In genomic region chr17:71485791-71486230, GRCm38 (mm10) we compare ENCODE assay signal across 8 mouse cellular contexts. TPM values are rescaled to one million over a fixed set of nuclear protein-coding genes. Genes with fewer than 3 reads are reported as not detected.
DNase-seq lines count a peak whose midpoint lies in the region; ATAC-seq and TF ChIP-seq lines count a peak whose summit lies in the region.

No protein-coding gene starts in this region.

- no peaks in the 10 kb centered on the region for H3K9me3 ChIP-seq in hindbrain, embryonic 14.5 days (ENCODE audit: control insufficient read depth, low read length)
- H3K9me3 ChIP-seq in hindbrain, embryonic 11.5 days (ENCODE audit: control insufficient read depth, low read length) = no peaks in the 10 kb centered on the region
- no peaks in the 10 kb centered on the region for H3K9me3 ChIP-seq in embryonic facial prominence, embryonic 15.5 days (replicated peaks)
- no peaks in the 10 kb centered on the region for H3K9me3 ChIP-seq in lung, embryonic 14.5 days (ENCODE audit: low read depth, low read length)

- peak overlapping the region; percentile 13; the same call in 1 of the 2 replicates for H3K9ac ChIP-seq in hindbrain, embryonic 14.5 days
- H3K9ac ChIP-seq in hindbrain, embryonic 11.5 days (ENCODE audit: low read depth, low read length) = no peak overlapping the region
- no peak overlapping the region for H3K9ac ChIP-seq in embryonic facial prominence, embryonic 15.5 days
- H3K9ac ChIP-seq in lung, embryonic 14.5 days = peak overlapping the region; percentile 26

- TF ChIP-seq CTCF in lung, embryonic 14.5 days (IDR thresholded peaks at IDR 0.05; ENCODE audit: low read depth) = no peak

- H3K4me3 ChIP-seq in hindbrain, embryonic 14.5 days (replicated peaks; ENCODE audit: low read length) = no peak overlapping the region
- H3K4me3 ChIP-seq in hindbrain, embryonic 11.5 days (ENCODE audit: low read depth, low read length) = no peak overlapping the region
- H3K4me3 ChIP-seq in embryonic facial prominence, embryonic 15.5 days (replicated peaks) = peak overlapping the region; percentile 18
- H3K4me3 ChIP-seq in lung, embryonic 14.5 days (ENCODE audit: low read depth, low read length) = no peak overlapping the region

- peak overlapping the region; percentile 17; the same call in 1 of the 2 replicates for H3K4me2 ChIP-seq in hindbrain, embryonic 14.5 days (replicated peaks)
- H3K4me2 ChIP-seq in hindbrain, embryonic 11.5 days (replicated peaks; ENCODE audit: low read depth, low read length) = no peak overlapping the region
- peak overlapping the region; percentile 39 for H3K4me2 ChIP-seq in embryonic facial prominence, embryonic 15.5 days (replicated peaks)
- H3K4me2 ChIP-seq in lung, embryonic 14.5 days = peak overlapping the region; percentile 30

- H3K27ac ChIP-seq in hindbrain, embryonic 14.5 days = no peak overlapping the region
- H3K27ac ChIP-seq in hindbrain, embryonic 11.5 days (ENCODE audit: low read depth, low read length) = no peak overlapping the region
- H3K27ac ChIP-seq in embryonic facial prominence, embryonic 15.5 days (replicated peaks) = peak overlapping the region; percentile 58
- peak overlapping the region; percentile 69 for H3K27ac ChIP-seq in lung, embryonic 14.5 days (ENCODE audit: low read depth)

- no peaks in the 10 kb centered on the region for H3K4me1 ChIP-seq in hindbrain, embryonic 14.5 days (replicated peaks; ENCODE audit: control insufficient read depth, insufficient read depth, low read length)
- no peaks in the 10 kb centered on the region for H3K4me1 ChIP-seq in hindbrain, embryonic 11.5 days (replicated peaks; ENCODE audit: control insufficient read depth, insufficient read depth, low read length)
- peaks cover 15% of the 10 kb centered on the region for H3K4me1 ChIP-seq in embryonic facial prominence, embryonic 15.5 days
- peaks cover 4% of the 10 kb centered on the region; the same call in 1 of the 2 replicates for H3K4me1 ChIP-seq in lung, embryonic 14.5 days (ENCODE audit: insufficient read depth)

- no peak for DNase-seq in hindbrain, embryonic 14.5 days (ENCODE audit: low spot score)
- DNase-seq in hindbrain, embryonic 11.5 days (ENCODE audit: low spot score) = no peak
- DNase-seq in kidney, adult 11 months = peak; percentile 45
- peak; percentile 9 for DNase-seq in lung, embryonic 14.5 days
- peak; percentile 85 to 87 for DNase-seq in spleen, postnatal 36 days (ENCODE audit: low spot score in 2 of 2)
- no peak for DNase-seq in ovary, postnatal 36 days (ENCODE audit: low spot score)
- DNase-seq in adrenal gland, postnatal 36 days = no peak

- no peaks in the 10 kb centered on the region for H3K27me3 ChIP-seq in hindbrain, embryonic 14.5 days (ENCODE audit: control insufficient read depth, insufficient read depth, low read length)
- H3K27me3 ChIP-seq in hindbrain, embryonic 11.5 days (ENCODE audit: control insufficient read depth, insufficient read depth, low read length) = no peaks in the 10 kb centered on the region
- no peaks in the 10 kb centered on the region for H3K27me3 ChIP-seq in embryonic facial prominence, embryonic 15.5 days
- H3K27me3 ChIP-seq in lung, embryonic 14.5 days (ENCODE audit: insufficient read depth, low read length) = no peaks in the 10 kb centered on the region

- ATAC-seq in hindbrain, embryonic 14.5 days (ENCODE audit: low FRiP score) = no peak
- no peak for ATAC-seq in hindbrain, embryonic 11.5 days (ENCODE audit: low FRiP score)
- no peak for ATAC-seq in embryonic facial prominence, embryonic 15.5 days (ENCODE audit: insufficient number of reproducible peaks, low FRiP score, low TSS enrichment, low read depth)
- ATAC-seq in lung, embryonic 14.5 days (ENCODE audit: insufficient read depth) = no peak

- H3K36me3 ChIP-seq in hindbrain, embryonic 14.5 days (replicated peaks; ENCODE audit: control insufficient read depth, insufficient read depth) = no peaks in the 10 kb centered on the region
- H3K36me3 ChIP-seq in hindbrain, embryonic 11.5 days (ENCODE audit: control insufficient read depth, insufficient read depth, low read length) = no peaks in the 10 kb centered on the region
- no peaks in the 10 kb centered on the region for H3K36me3 ChIP-seq in embryonic facial prominence, embryonic 15.5 days
- H3K36me3 ChIP-seq in lung, embryonic 14.5 days (ENCODE audit: insufficient read depth) = no peaks in the 10 kb centered on the region

- WGBS in hindbrain, embryonic 14.5 days = 66% methylated on average over 12 of the region's 12 CpGs
- WGBS in hindbrain, embryonic 11.5 days = 73% methylated on average over 12 of the region's 12 CpGs
- WGBS in embryonic facial prominence, embryonic 15.5 days = 40% methylated on average over 12 of the region's 12 CpGs
- 50% methylated on average over 12 of the region's 12 CpGs for WGBS in lung, embryonic 14.5 days

RNA-seq across cellular contexts. Expression of gene Smchd1, which starts 10.7 kb away (rescaled TPM):
- 60.3 and 64.3 TPM in 2 replicates for polyA plus RNA-seq in hindbrain, embryonic 14.5 days (2014; fragmentation: Nextera tagmentation; extraction: Ambion mirVana)
- polyA plus RNA-seq in hindbrain, embryonic 11.5 days (2014; fragmentation: Nextera tagmentation; extraction: Ambion mirVana) = 70.9 and 91.1 TPM in 2 replicates
- polyA plus RNA-seq in embryonic facial prominence, embryonic 15.5 days (2015; fragmentation: Nextera tagmentation; extraction: Ambion mirVana) = 58.8 and 62.7 TPM in 2 replicates
- 96.8 and 103 TPM in 2 replicates for polyA plus RNA-seq in lung, embryonic 14.5 days (2014; fragmentation: Nextera tagmentation; extraction: Ambion mirVana)
- total RNA-seq in adrenal gland, postnatal 36 days (2021) = 10 to 100 TPM; 36.8 to 42.1 TPM

RNA-seq across cellular contexts. Expression of gene Gm4707, which starts 26.1 kb away (rescaled TPM):
- 1.9 and 2.0 TPM in 2 replicates for polyA plus RNA-seq in hindbrain, embryonic 14.5 days (2014; fragmentation: Nextera tagmentation; extraction: Ambion mirVana)
- 2.0 and 3.5 TPM in 2 replicates for polyA plus RNA-seq in hindbrain, embryonic 11.5 days (2014; fragmentation: Nextera tagmentation; extraction: Ambion mirVana)
- polyA plus RNA-seq in embryonic facial prominence, embryonic 15.5 days (2015; fragmentation: Nextera tagmentation; extraction: Ambion mirVana) = 3.3 and 4.0 TPM in 2 replicates
- 3.9 and 6.0 TPM in 2 replicates for polyA plus RNA-seq in lung, embryonic 14.5 days (2014; fragmentation: Nextera tagmentation; extraction: Ambion mirVana)
- 1 to 10 TPM; 1.3 to 2.1 TPM for total RNA-seq in adrenal gland, postnatal 36 days (2021)

RNA-seq across cellular contexts. Expression of gene Ndc80, which starts 40.8 kb away (rescaled TPM):
- polyA plus RNA-seq in hindbrain, embryonic 14.5 days (2014; fragmentation: Nextera tagmentation; extraction: Ambion mirVana) = 5.8 and 7.6 TPM in 2 replicates
- polyA plus RNA-seq in hindbrain, embryonic 11.5 days (2014; fragmentation: Nextera tagmentation; extraction: Ambion mirVana) = 50.8 and 54.8 TPM in 2 replicates
- polyA plus RNA-seq in embryonic facial prominence, embryonic 15.5 days (2015; fragmentation: Nextera tagmentation; extraction: Ambion mirVana) = 32.2 and 36.9 TPM in 2 replicates
- polyA plus RNA-seq in lung, embryonic 14.5 days (2014; fragmentation: Nextera tagmentation; extraction: Ambion mirVana) = 56.9 and 59.2 TPM in 2 replicates
- 1 to 10 TPM; 3.1 to 3.6 TPM for total RNA-seq in adrenal gland, postnatal 36 days (2021)

Comparison
In these comparisons a context has a peak if more than half of its experiments do, and no peak if none do; other contexts are left out.
1. H3K9ac ChIP-seq: peak in hindbrain, embryonic 14.5 days (single experiment) and lung, embryonic 14.5 days (single experiment); none in hindbrain, embryonic 11.5 days (single experiment) and embryonic facial prominence, embryonic 15.5 days (single experiment).
2. DNase-seq: peak in kidney, adult 11 months (single experiment), lung, embryonic 14.5 days (single experiment) and spleen, postnatal 36 days (2 of 2); none in hindbrain, embryonic 14.5 days (single experiment), hindbrain, embryonic 11.5 days (single experiment), ovary, postnatal 36 days (single experiment) and adrenal gland, postnatal 36 days (0 of 2).
3. H3K27ac ChIP-seq: peak in embryonic facial prominence, embryonic 15.5 days (single experiment) and lung, embryonic 14.5 days (single experiment); none in hindbrain, embryonic 14.5 days (single experiment) and hindbrain, embryonic 11.5 days (single experiment).